8 mouse cellular contexts compared by ENCODE assay signal in the genomic region with DNA sequence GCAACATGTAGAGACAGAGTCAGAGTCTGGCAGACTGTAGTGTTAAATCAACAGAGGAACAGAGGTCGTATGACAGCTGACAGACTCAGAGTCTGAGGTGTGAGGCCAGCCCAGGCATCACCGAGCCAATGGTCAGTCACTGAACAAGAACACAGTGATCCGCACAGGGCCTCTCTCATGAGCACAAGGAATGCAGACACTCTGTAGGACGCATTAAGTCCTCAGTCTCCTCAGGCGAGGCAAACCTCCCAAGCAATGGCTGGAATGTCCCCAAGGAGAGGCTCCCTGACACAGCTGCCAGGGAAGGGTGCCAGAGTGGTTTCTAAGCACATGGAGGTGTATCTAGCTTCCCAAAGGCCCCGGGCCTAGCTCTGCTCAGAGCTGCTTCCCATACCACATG.
A peak's percentile ranks its signal among the peaks of the same experiment; 100 is the strongest.
DNase-seq lines count a peak whose midpoint lies in the region; ATAC-seq and TF ChIP-seq lines count a peak whose summit lies in the region.
"Had no signal": no experiment of that assay in that cellular context is flagged by ENCODE, and none has a peak within 500 bp of the region (broad histone marks: within the 10 kb centered on the region; RNA-seq: fewer than 3 reads in every experiment).

No protein-coding gene starts in this region.

- H3K27ac ChIP-seq in heart, embryonic 16.5 days (ENCODE audit: low read length): peak overlapping the region; percentile 34
- no peak overlapping the region for H3K27ac ChIP-seq in limb, embryonic 14.5 days (replicated peaks; ENCODE audit: low read depth, low read length)
- H3K27ac ChIP-seq in layer of hippocampus, adult 2 months: no peak overlapping the region
- H3K27ac ChIP-seq: embryonic facial prominence, embryonic 12.5 days had no signal

- peaks cover 29% of the 10 kb centered on the region for H3K4me1 ChIP-seq in heart, embryonic 16.5 days (ENCODE audit: control insufficient read depth, insufficient read depth, low read length)
- peaks cover 13% of the 10 kb centered on the region for H3K4me1 ChIP-seq in limb, embryonic 14.5 days (ENCODE audit: control insufficient read depth, insufficient read depth, low read length)
- H3K4me1 ChIP-seq: embryonic facial prominence, embryonic 12.5 days had no signal

- H3K27me3 ChIP-seq in heart, embryonic 16.5 days (ENCODE audit: control insufficient read depth, insufficient read depth, low read length): no peaks in the 10 kb centered on the region
- H3K27me3 ChIP-seq in limb, embryonic 14.5 days (ENCODE audit: control insufficient read depth, insufficient read depth, low read length): no peaks in the 10 kb centered on the region
- H3K27me3 ChIP-seq: embryonic facial prominence, embryonic 12.5 days had no signal

- WGBS in heart, embryonic 16.5 days: 24% methylated on average over 6 of the region's 6 CpGs
- 48% methylated on average over 6 of the region's 6 CpGs for WGBS in limb, embryonic 14.5 days

- TF ChIP-seq CTCF in layer of hippocampus, adult 2 months (conservative IDR thresholded peaks at IDR 0.05): no peak

- no peak for TF ChIP-seq POLR2A in limb, embryonic 14.5 days (IDR thresholded peaks at IDR 0.05; ENCODE audit: borderline replicate concordance, extremely low read depth, insufficient read depth, insufficient read length)

- DNase-seq in 3T3-L1 (ENCODE audit: low read depth, low spot score) (peak; percentile 68), ZHBTc4 (ENCODE audit: low read depth, low spot score) (peak; percentile 10)
- peak; percentile 51 for DNase-seq in limb, embryonic 14.5 days (ENCODE audit: low spot score)
- DNase-seq in layer of hippocampus, adult 2 months (ENCODE audit: low spot score in 2 of 2): no peak
- no peak for DNase-seq in spleen, postnatal 10 days (ENCODE audit: low spot score in 2 of 2)

- H3K4me2 ChIP-seq in heart, embryonic 16.5 days (ENCODE audit: low read depth, low read length): no peak overlapping the region
- no peak overlapping the region for H3K4me2 ChIP-seq in limb, embryonic 14.5 days (replicated peaks; ENCODE audit: low read depth, low read length, severe bottlenecking)
- H3K4me2 ChIP-seq: embryonic facial prominence, embryonic 12.5 days had no signal

- H3K36me3 ChIP-seq in heart, embryonic 16.5 days (ENCODE audit: control insufficient read depth, insufficient read depth): no peaks in the 10 kb centered on the region
- H3K36me3 ChIP-seq in limb, embryonic 14.5 days (ENCODE audit: control insufficient read depth, insufficient read depth, low read length): no peaks in the 10 kb centered on the region
- H3K36me3 ChIP-seq: embryonic facial prominence, embryonic 12.5 days had no signal

- no peaks in the 10 kb centered on the region for H3K9me3 ChIP-seq in heart, embryonic 16.5 days (replicated peaks; ENCODE audit: control insufficient read depth, low read length)
- no peaks in the 10 kb centered on the region for H3K9me3 ChIP-seq in limb, embryonic 14.5 days (ENCODE audit: control insufficient read depth, low read length)
- H3K9me3 ChIP-seq: embryonic facial prominence, embryonic 12.5 days had no signal

- ATAC-seq in heart, embryonic 16.5 days (replicated peaks; ENCODE audit: extremely low read depth, insufficient read depth, low FRiP score): peak; percentile 20
- ATAC-seq in limb, embryonic 14.5 days (ENCODE audit: low FRiP score, low read depth): peak; percentile 41
- no peak for ATAC-seq in granulocyte monocyte progenitor cell, adult 5-6 weeks (replicated peaks; ENCODE audit: poor library complexity, severe bottlenecking)

- H3K9ac ChIP-seq in heart, embryonic 16.5 days (ENCODE audit: low read length): 0 out of 2 replicates have a peak overlapping the region, but pooled peaks have one; percentile 5
- H3K9ac ChIP-seq in limb, embryonic 14.5 days (ENCODE audit: low read depth, low read length, severe bottlenecking): no peak overlapping the region
- H3K9ac ChIP-seq: embryonic facial prominence, embryonic 12.5 days had no signal

- H3K4me3 ChIP-seq in heart, embryonic 16.5 days (ENCODE audit: low read length): no peak overlapping the region
- H3K4me3 ChIP-seq in limb, embryonic 14.5 days (replicated peaks; ENCODE audit: low read length): no peak overlapping the region
- H3K4me3 ChIP-seq in layer of hippocampus, adult 2 months: no peak overlapping the region
- H3K4me3 ChIP-seq: embryonic facial prominence, embryonic 12.5 days had no signal

Comparison
In these comparisons a context has a peak if more than half of its experiments do, and no peak if none do; other contexts are left out.
1. DNase-seq: peak in 3T3-L1 (single experiment), ZHBTc4 (single experiment) and limb, embryonic 14.5 days (single experiment); none in layer of hippocampus, adult 2 months (0 of 2) and spleen, postnatal 10 days (0 of 2).